Mouse (Mus musculus) midbrain, embryonic 15.5 days (tissue): ENCODE results near the gene Pcp4. TPM values are rescaled to one million over a fixed set of nuclear protein-coding genes. Genes with fewer than 3 reads are reported as not detected.

Experiments
- ATAC-seq: fragments of 200-750 bp; cut with Nextera tagmentation; replicated peaks from 2 replicates; pipeline ENCODE4 v1.8.0; 2017; ENCODE audit warnings: moderate TSS enrichment
- H3K27ac ChIP-seq: fragments of 300-500 bp; sonication (generic); 2 replicates; pipeline ENCODE4 v1.5.1; 2015; ENCODE audit warnings: mild to moderate bottlenecking, inconsistent platforms
- H3K27me3 ChIP-seq: fragments of 300-500 bp; sonication (generic); replicated peaks from 2 replicates; pipeline ENCODE4 v1.6.1; 2015; ENCODE audit warnings: inconsistent platforms
- H3K36me3 ChIP-seq: fragments of 300-500 bp; sonication (generic); replicated peaks from 2 replicates; pipeline ENCODE4 v1.6.1; 2015; ENCODE audit warnings: inconsistent platforms
- H3K4me1 ChIP-seq: fragments of 300-500 bp; sonication (generic); 2 replicates; pipeline ENCODE4 v1.6.1; 2015; ENCODE audit warnings: inconsistent platforms
- H3K4me2 ChIP-seq: fragments of 300-500 bp; sonication (generic); 2 replicates; pipeline ENCODE4 v1.6.1; 2015; ENCODE audit warnings: inconsistent platforms, mild to moderate bottlenecking, moderate library complexity
- H3K4me3 ChIP-seq: fragments of 300-500 bp; sonication (generic); 2 replicates; pipeline ENCODE4 v1.5.1; 2015; ENCODE audit warnings: mild to moderate bottlenecking, inconsistent platforms
- H3K9ac ChIP-seq: fragments of 300-500 bp; sonication (generic); 2 replicates; pipeline ENCODE4 v1.6.1; 2015; ENCODE audit warnings: mild to moderate bottlenecking, inconsistent platforms
- H3K9me3 ChIP-seq: fragments of 300-500 bp; sonication (generic); 2 replicates; pipeline ENCODE4 v1.6.1; 2016; ENCODE audit warnings: inconsistent platforms
- WGBS: fragments of 180-500 bp; shearing (Covaris S2); methylation state at CpG from one replicate; pipeline ENCODE4 v1.1.7; 2015; ENCODE audit warnings: mixed read lengths; 5-methylcytosine and 5-hydroxymethylcytosine counted together
- polyA plus RNA-seq: library from polyadenylated mRNA; unstranded; fragments of >200 nt; fragmentation: Nextera tagmentation; extraction: Ambion mirVana; gene quantifications from 2 replicates; pipeline ENCODE4 v1.2.1, GENCODE M21; 2015

The Pcp4 gene
- polyA plus RNA-seq, 1 experiment from 2014 or later, result 386 TPM

DNA sequence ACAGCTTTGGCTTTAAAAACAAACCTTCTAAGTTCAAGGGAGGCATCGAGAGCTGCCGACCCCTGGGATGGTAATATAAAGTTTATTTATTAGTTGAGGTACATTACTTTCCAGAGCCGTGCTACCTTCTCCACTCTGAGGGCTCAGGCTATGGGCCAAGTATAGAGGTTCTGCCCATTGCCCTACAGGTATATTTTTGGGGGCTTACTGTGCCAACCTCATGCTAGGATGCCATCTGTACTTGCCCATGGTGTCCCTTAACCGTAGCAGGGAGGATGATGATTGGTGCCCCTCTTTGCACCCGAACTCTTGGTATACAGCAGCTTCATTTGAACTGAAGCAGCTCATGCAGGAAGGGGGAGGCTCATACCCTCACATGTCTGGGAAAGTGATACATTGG lies 9.8 kb upstream of the Pcp4 start:
- no peaks in the 10 kb centered on the region for H3K4me1 ChIP-seq
- H3K36me3 ChIP-seq, result no peaks in the 10 kb centered on the region
- no peak overlapping the region for H3K4me3 ChIP-seq
- no peak overlapping the region for H3K9ac ChIP-seq
- H3K27me3 ChIP-seq, result no peaks in the 10 kb centered on the region
- H3K27ac ChIP-seq, result no peak overlapping the region
- no peaks in the 10 kb centered on the region for H3K9me3 ChIP-seq
- H3K4me2 ChIP-seq, result no peak overlapping the region
- 89% methylated on average over 5 of the region's 5 CpGs for WGBS
- no peak for ATAC-seq

GRCm38 (mm10) chr16:96459356-96459755 lies 8.1 kb upstream of the Pcp4 start:
- no peaks in the 10 kb centered on the region for H3K9me3 ChIP-seq
- H3K4me3 ChIP-seq, result no peak overlapping the region
- H3K4me2 ChIP-seq, result no peak overlapping the region
- no peak for ATAC-seq
- H3K4me1 ChIP-seq, result no peaks in the 10 kb centered on the region
- H3K9ac ChIP-seq, result no peak overlapping the region
- no peak overlapping the region for H3K27ac ChIP-seq
- 85% methylated on average over 2 of the region's 2 CpGs for WGBS
- no peaks in the 10 kb centered on the region for H3K27me3 ChIP-seq
- no peaks in the 10 kb centered on the region for H3K36me3 ChIP-seq

DNA sequence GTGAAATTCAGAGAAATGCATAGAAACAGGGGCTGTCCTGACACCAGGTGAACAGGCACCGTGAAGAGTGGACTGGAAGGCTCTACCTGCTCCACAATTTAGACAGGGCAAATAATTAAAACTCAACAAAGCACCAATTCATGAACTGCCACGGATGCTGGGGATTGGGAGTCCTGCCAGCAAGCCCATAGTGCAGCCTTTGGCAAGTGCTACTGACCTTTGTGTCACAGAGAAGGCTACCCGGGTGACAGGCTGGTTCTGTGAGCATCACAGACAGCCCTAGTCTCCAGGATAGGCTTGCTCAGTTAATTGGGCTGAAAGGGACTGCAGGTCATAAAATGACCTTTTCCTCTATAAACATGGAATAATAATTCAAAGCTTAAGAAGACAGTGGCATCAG lies 6.6 kb upstream of the Pcp4 start:
- ATAC-seq, result no peak
- Histone ChIP-seq H3K9ac (no peak overlapping the region), H3K4me2 (no peak overlapping the region), H3K27me3 (no peaks in the 10 kb centered on the region), H3K4me1 (no peaks in the 10 kb centered on the region), H3K4me3 (no peak overlapping the region), H3K27ac (no peak overlapping the region), H3K36me3 (no peaks in the 10 kb centered on the region), H3K9me3 (no peaks in the 10 kb centered on the region)
- 55% methylated on average over 3 of the region's 3 CpGs for WGBS

- peak overlapping the region; percentile 40 for H3K4me3 ChIP-seq
- H3K36me3 ChIP-seq, result no peaks in the 10 kb centered on the region
- H3K9me3 ChIP-seq, result no peaks in the 10 kb centered on the region
- peak overlapping the region; percentile 54 for H3K4me2 ChIP-seq
- peak; percentile 15; the same call in 1 of the 2 replicates for ATAC-seq
- H3K4me1 ChIP-seq, result peaks cover 28% of the 10 kb centered on the region
- peak overlapping the region; percentile 24; the same call in 1 of the 2 replicates for H3K9ac ChIP-seq
- peak overlapping the region; percentile 73; the same call in 1 of the 2 replicates for H3K27ac ChIP-seq
- WGBS, result 46% methylated on average over 4 of the region's 4 CpGs
- H3K27me3 ChIP-seq, result no peaks in the 10 kb centered on the region
These were observed 605 bp downstream of the Pcp4 start for GRCm38 (mm10) chr16:96468011-96468410.

GRCm38 (mm10) chr16:96468698-96469097 lies 1.3 kb downstream of the Pcp4 start:
- Histone ChIP-seq H3K27ac (no peak overlapping the region), H3K9me3 (no peaks in the 10 kb centered on the region), H3K36me3 (no peaks in the 10 kb centered on the region), H3K9ac (no peak overlapping the region), H3K4me1 (peaks cover 28% of the 10 kb centered on the region), H3K27me3 (no peaks in the 10 kb centered on the region), H3K4me2 (peak overlapping the region; percentile 54), H3K4me3 (peak overlapping the region; percentile 40)
- 72% methylated on average over 4 of the region's 4 CpGs for WGBS
- ATAC-seq, result peak; percentile 73

GRCm38 (mm10) chr16:96469640-96470039 lies 2.2 kb downstream of the Pcp4 start:
- peaks cover 28% of the 10 kb centered on the region for H3K4me1 ChIP-seq
- no peak for ATAC-seq
- H3K9ac ChIP-seq, result no peak overlapping the region
- H3K4me2 ChIP-seq, result peak overlapping the region; percentile 54
- no peaks in the 10 kb centered on the region for H3K36me3 ChIP-seq
- no peaks in the 10 kb centered on the region for H3K9me3 ChIP-seq
- peak overlapping the region; percentile 40; the same call in 1 of the 2 replicates for H3K4me3 ChIP-seq
- no peak overlapping the region for H3K27ac ChIP-seq
- WGBS, result 53% methylated on average over 4 of the region's 4 CpGs
- no peaks in the 10 kb centered on the region for H3K27me3 ChIP-seq

GRCm38 (mm10) chr16:96472361-96472760 lies 5.0 kb downstream of the Pcp4 start:
- Histone ChIP-seq H3K27me3 (no peaks in the 10 kb centered on the region), H3K36me3 (no peaks in the 10 kb centered on the region), H3K27ac (peak overlapping the region; percentile 66), H3K4me1 (peaks cover 28% of the 10 kb centered on the region), H3K9ac (no peak overlapping the region), H3K4me3 (peak overlapping the region; percentile 3; the same call in 1 of the 2 replicates), H3K4me2 (peak overlapping the region; percentile 36), H3K9me3 (no peaks in the 10 kb centered on the region)
- WGBS, result 19% methylated on average over 5 of the region's 5 CpGs
- no peak for ATAC-seq

DNA sequence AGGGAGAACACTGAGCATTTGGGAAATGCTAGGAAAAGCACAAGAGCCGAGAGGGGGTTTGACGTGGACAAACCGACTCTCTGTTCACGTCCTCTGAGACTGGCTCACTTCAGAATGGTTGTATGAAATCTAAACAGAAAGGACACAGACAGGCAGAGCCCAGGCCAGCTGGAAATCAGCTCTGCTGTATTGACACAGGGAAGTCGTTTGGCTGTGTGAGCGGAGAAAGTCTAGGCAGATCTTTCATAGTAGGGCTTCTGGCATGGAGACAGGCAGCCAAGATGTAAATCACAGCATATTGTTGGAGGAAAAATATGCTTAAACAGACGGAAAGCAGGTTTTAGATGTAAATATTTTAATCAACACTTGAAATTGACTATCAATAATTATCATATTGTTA lies 5.4 kb downstream of the Pcp4 start:
- Histone ChIP-seq H3K27ac (peak overlapping the region; percentile 66), H3K27me3 (no peaks in the 10 kb centered on the region), H3K9me3 (no peaks in the 10 kb centered on the region), H3K9ac (no peak overlapping the region), H3K4me2 (peak overlapping the region; percentile 36), H3K36me3 (no peaks in the 10 kb centered on the region), H3K4me3 (0 out of 2 replicates have a peak overlapping the region, but pooled peaks have one; percentile 3), H3K4me1 (peaks cover 25% of the 10 kb centered on the region)
- ATAC-seq, result no peak
- 40% methylated on average over 7 of the region's 7 CpGs for WGBS

- Histone ChIP-seq H3K9ac (no peak overlapping the region), H3K4me2 (no peak overlapping the region), H3K9me3 (no peaks in the 10 kb centered on the region), H3K4me1 (peaks cover 14% of the 10 kb centered on the region), H3K27me3 (no peaks in the 10 kb centered on the region), H3K4me3 (no peak overlapping the region), H3K27ac (no peak overlapping the region), H3K36me3 (no peaks in the 10 kb centered on the region)
- ATAC-seq, result no peak
- WGBS, result 63% methylated on average over 3 of the region's 3 CpGs
These were observed 6.8 kb downstream of the Pcp4 start for GRCm38 (mm10) chr16:96474185-96474584.

DNA sequence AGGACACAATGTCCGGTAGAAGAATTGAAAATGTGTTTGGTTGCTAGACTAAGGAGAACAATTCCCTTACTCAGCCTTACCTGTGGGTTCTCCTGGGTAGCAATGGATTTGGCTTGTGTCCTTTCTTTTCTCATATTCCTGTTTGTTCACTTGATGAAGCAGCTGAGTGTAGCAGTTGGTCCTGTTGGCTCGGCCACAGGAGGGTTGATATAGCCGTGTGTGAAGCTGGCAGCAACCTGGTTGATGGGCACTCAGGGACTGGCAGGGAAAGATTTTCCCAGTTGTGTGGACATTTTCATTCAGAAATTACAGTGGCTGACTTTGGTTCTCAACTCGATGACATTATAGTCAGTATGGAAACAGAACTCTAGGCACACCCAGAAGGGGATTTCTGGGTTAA lies 14.4 kb downstream of the Pcp4 start:
- Histone ChIP-seq H3K27ac (no peak overlapping the region), H3K4me1 (no peaks in the 10 kb centered on the region), H3K9me3 (no peaks in the 10 kb centered on the region), H3K27me3 (no peaks in the 10 kb centered on the region), H3K4me3 (no peak overlapping the region), H3K4me2 (no peak overlapping the region), H3K36me3 (no peaks in the 10 kb centered on the region), H3K9ac (no peak overlapping the region)
- no peak for ATAC-seq
- WGBS, result 85% methylated on average over 4 of the region's 4 CpGs

DNA sequence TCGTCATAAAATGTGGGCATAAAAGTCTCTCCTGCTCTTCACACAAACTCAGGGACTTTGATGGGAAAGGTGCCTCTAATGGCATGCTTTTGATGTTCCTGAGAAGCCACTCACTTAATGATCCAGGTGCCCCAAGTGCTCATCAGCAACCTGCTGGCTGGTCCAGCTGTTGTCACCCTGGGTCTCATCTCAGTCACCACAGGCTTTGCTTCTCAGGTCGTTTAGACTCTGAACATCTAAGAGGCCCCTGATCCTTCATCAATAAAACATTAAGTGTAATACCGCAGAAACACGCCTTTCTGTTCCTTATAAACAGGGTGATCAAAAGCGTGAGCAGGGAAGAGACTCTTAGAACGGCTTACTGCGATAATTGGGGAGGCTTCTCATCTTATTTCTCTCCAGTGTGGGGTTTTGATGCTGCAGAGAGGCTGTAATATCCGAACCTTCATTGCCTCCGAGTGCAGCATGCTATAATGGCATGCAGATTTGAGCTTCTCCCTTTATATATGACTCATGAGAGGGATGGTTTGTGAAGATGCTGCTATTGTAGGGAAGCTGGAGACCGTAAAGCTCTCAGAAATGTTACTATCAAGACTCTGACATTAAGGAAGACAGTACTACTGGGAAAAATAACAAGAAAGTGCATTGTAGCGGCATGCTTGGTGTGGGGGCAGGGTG lies 19.7 kb downstream of the Pcp4 start:
- peak; percentile 67 for ATAC-seq
- 48% methylated on average over 11 of the region's 11 CpGs for WGBS
- Histone ChIP-seq H3K27ac (peak overlapping the region; percentile 51), H3K4me3 (no peak overlapping the region), H3K36me3 (no peaks in the 10 kb centered on the region), H3K27me3 (no peaks in the 10 kb centered on the region), H3K4me1 (peaks cover 14% of the 10 kb centered on the region; the same call in 1 of the 2 replicates), H3K9me3 (no peaks in the 10 kb centered on the region), H3K9ac (no peak overlapping the region), H3K4me2 (no peak overlapping the region)

GRCm38 (mm10) chr16:96488038-96488437 lies 20.6 kb downstream of the Pcp4 start:
- 80% methylated on average over 5 of the region's 5 CpGs for WGBS
- Histone ChIP-seq H3K4me3 (no peak overlapping the region), H3K9ac (no peak overlapping the region), H3K27ac (0 out of 2 replicates have a peak overlapping the region, but pooled peaks have one; percentile 51), H3K4me2 (no peak overlapping the region), H3K27me3 (no peaks in the 10 kb centered on the region), H3K36me3 (no peaks in the 10 kb centered on the region), H3K4me1 (peaks cover 14% of the 10 kb centered on the region; the same call in 1 of the 2 replicates), H3K9me3 (no peaks in the 10 kb centered on the region)
- no peak for ATAC-seq

GRCm38 (mm10) chr16:96491530-96491929 lies 24.1 kb downstream of the Pcp4 start:
- Histone ChIP-seq H3K9me3 (no peaks in the 10 kb centered on the region), H3K9ac (no peak overlapping the region), H3K4me2 (no peak overlapping the region), H3K27ac (peak overlapping the region; percentile 21), H3K4me1 (peaks cover 18% of the 10 kb centered on the region), H3K27me3 (no peaks in the 10 kb centered on the region), H3K36me3 (no peaks in the 10 kb centered on the region), H3K4me3 (no peak overlapping the region)
- peak; percentile 73 for ATAC-seq
- WGBS, result 27% methylated on average over 3 of the region's 3 CpGs
